Mouse (Mus musculus) lung, embryonic 14.5 days (tissue): ENCODE measurements around the gene Kpnb1. TPM values are rescaled to one million over a fixed set of nuclear protein-coding genes. Genes with fewer than 3 reads are reported as not detected.

Experiments
- ATAC-seq: fragments of 200-750 bp; cut with Nextera tagmentation; 2 replicates; pipeline ENCODE4 v1.8.0; 2017; ENCODE audit warnings: mild to moderate bottlenecking, moderate TSS enrichment, moderate library complexity; ENCODE audit not compliant: insufficient read depth
- DNase-seq: peaks from one replicate; pipeline ENCODE4 v3.0.0-alpha.2; 2015
- H3K27ac ChIP-seq: fragments of 300-500 bp; sonication (generic); 2 replicates; pipeline ENCODE4 v1.5.1; 2014; ENCODE audit warnings: low read depth, mild to moderate bottlenecking, moderate library complexity
- H3K27me3 ChIP-seq: fragments of 300-500 bp; sonication (generic); 2 replicates; pipeline ENCODE4 v1.6.1; 2014; ENCODE audit warnings: low read length, control low read depth; ENCODE audit not compliant: insufficient read depth
- H3K36me3 ChIP-seq: fragments of 300-500 bp; sonication (generic); 2 replicates; pipeline ENCODE4 v1.6.1; 2014; ENCODE audit warnings: control low read depth; ENCODE audit not compliant: insufficient read depth
- H3K4me1 ChIP-seq: fragments of 300-500 bp; sonication (generic); 2 replicates; pipeline ENCODE4 v1.6.1; 2014; ENCODE audit warnings: antibody characterized with exemption, control low read depth; ENCODE audit not compliant: insufficient read depth
- H3K4me2 ChIP-seq: fragments of 300-500 bp; sonication (generic); 2 replicates; pipeline ENCODE4 v1.6.1; 2014; ENCODE audit warnings: mild to moderate bottlenecking
- H3K4me3 ChIP-seq: fragments of 300-500 bp; sonication (generic); 2 replicates; pipeline ENCODE4 v1.5.1; 2014; ENCODE audit warnings: low read depth, low read length
- H3K9ac ChIP-seq: fragments of 300-500 bp; sonication (generic); 2 replicates; pipeline ENCODE4 v1.6.1; 2014
- H3K9me3 ChIP-seq: fragments of 300-500 bp; sonication (generic); 2 replicates; pipeline ENCODE4 v1.6.1; 2016; ENCODE audit warnings: low read depth, low read length, control low read depth
- CTCF ChIP-seq: IDR thresholded peaks from 2 replicates; pipeline ENCODE4 v1.5.1; 2016; ENCODE audit warnings: antibody characterized with exemption, low read depth
- WGBS: fragments of 180-500 bp; shearing (Covaris S2); extraction: QIAGEN DNeasy Blood & Tissue Kit; methylation state at CpG from one replicate; pipeline ENCODE4 v1.1.7; 2014; 5-methylcytosine and 5-hydroxymethylcytosine counted together
- polyA plus RNA-seq: library from polyadenylated mRNA; unstranded; fragments of >200 nt; fragmentation: Nextera tagmentation; extraction: Ambion mirVana; gene quantifications from 2 replicates; pipeline ENCODE4 v1.2.1, GENCODE M21; 2014

Kpnb1 gene
- polyA plus RNA-seq, 1 experiment from 2014 or later, result 83.4 TPM

GRCm38 (mm10) chr11:97186947-97187763 lies 526 bp downstream of the Kpnb1 start:
- Histone ChIP-seq H3K4me2 (peak overlapping the region; percentile 82), H3K4me1 (peaks cover 12% of the 10 kb centered on the region; the same call in 1 of the 2 replicates)
- peak; percentile 75 for ATAC-seq

GRCm38 (mm10) chr11:97185704-97186614 lies 1.7 kb downstream of the Kpnb1 start:
- peak overlapping the region; percentile 59 for H3K9ac ChIP-seq
- 44% methylated on average over 5 of the region's 5 CpGs for WGBS
- H3K36me3 ChIP-seq, result peaks cover 56% of the 10 kb centered on the region

More at GRCm38 (mm10) chr11:97186947-97187763, 526 bp downstream of the Kpnb1 start:
- Histone ChIP-seq H3K9me3 (no peaks in the 10 kb centered on the region), H3K36me3 (peaks cover 51% of the 10 kb centered on the region), H3K4me3 (peak overlapping the region; percentile 89), H3K9ac (peak overlapping the region; percentile 89), H3K27me3 (no peaks in the 10 kb centered on the region), H3K27ac (peak overlapping the region; percentile 93)
- under 1% methylated on average over 64 of the region's 74 CpGs for WGBS
- TF ChIP-seq CTCF, result peak; percentile 6; the same call in 1 of the 2 replicates
- DNase-seq, result peak; percentile 97

GRCm38 (mm10) chr11:97184875-97185274 lies 2.8 kb downstream of the Kpnb1 start:
- Histone ChIP-seq H3K4me2 (peak overlapping the region; percentile 20; the same call in 1 of the 2 replicates), H3K4me1 (peaks cover 12% of the 10 kb centered on the region; the same call in 1 of the 2 replicates), H3K36me3 (peaks cover 65% of the 10 kb centered on the region), H3K27ac (no peak overlapping the region), H3K9me3 (no peaks in the 10 kb centered on the region), H3K27me3 (no peaks in the 10 kb centered on the region), H3K9ac (no peak overlapping the region; the same call in 1 of the 2 replicates), H3K4me3 (no peak overlapping the region)
- DNase-seq, result peak; percentile 22
- no peak for TF ChIP-seq CTCF
- 66% methylated on average over 5 of the region's 5 CpGs for WGBS
- no peak for ATAC-seq

More at GRCm38 (mm10) chr11:97185704-97186614, 1.7 kb downstream of the Kpnb1 start:
- no peaks in the 10 kb centered on the region for H3K9me3 ChIP-seq
- ATAC-seq, result no peak
- no peaks in the 10 kb centered on the region for H3K27me3 ChIP-seq
- no peak overlapping the region for H3K27ac ChIP-seq
- H3K4me2 ChIP-seq, result peak overlapping the region; percentile 82
- peaks cover 12% of the 10 kb centered on the region; the same call in 1 of the 2 replicates for H3K4me1 ChIP-seq
- no peak for DNase-seq
- H3K4me3 ChIP-seq, result peak overlapping the region; percentile 89
- TF ChIP-seq CTCF, result no peak

- Histone ChIP-seq H3K27ac (no peak overlapping the region), H3K36me3 (peaks cover 89% of the 10 kb centered on the region), H3K9me3 (no peaks in the 10 kb centered on the region), H3K9ac (no peak overlapping the region), H3K4me1 (peaks cover 7% of the 10 kb centered on the region; the same call in 1 of the 2 replicates), H3K4me3 (no peak overlapping the region), H3K27me3 (no peaks in the 10 kb centered on the region), H3K4me2 (no peak overlapping the region)
- no peak for DNase-seq
- WGBS, result 86% methylated on average over 3 of the region's 3 CpGs
- no peak for ATAC-seq
- TF ChIP-seq CTCF, result no peak
Measured at GRCm38 (mm10) chr11:97182446-97182845, 5.2 kb downstream of the Kpnb1 start.

GRCm38 (mm10) chr11:97181061-97181460 lies 6.6 kb downstream of the Kpnb1 start:
- no peak overlapping the region for H3K4me2 ChIP-seq
- TF ChIP-seq CTCF, result no peak

GRCm38 (mm10) chr11:97178198-97178597 lies 9.5 kb downstream of the Kpnb1 start:
- Histone ChIP-seq H3K9ac (no peak overlapping the region), H3K4me2 (no peak overlapping the region), H3K27ac (no peak overlapping the region), H3K4me1 (no peaks in the 10 kb centered on the region), H3K9me3 (no peaks in the 10 kb centered on the region), H3K27me3 (no peaks in the 10 kb centered on the region), H3K36me3 (peaks cover 100% of the 10 kb centered on the region), H3K4me3 (no peak overlapping the region)
- WGBS, result 93% methylated on average over 2 of the region's 2 CpGs
- TF ChIP-seq CTCF, result no peak
- no peak for ATAC-seq
- DNase-seq, result no peak

More at GRCm38 (mm10) chr11:97181061-97181460, 6.6 kb downstream of the Kpnb1 start:
- Histone ChIP-seq H3K27me3 (no peaks in the 10 kb centered on the region), H3K9ac (no peak overlapping the region), H3K9me3 (no peaks in the 10 kb centered on the region), H3K4me1 (peaks cover 6% of the 10 kb centered on the region; the same call in 1 of the 2 replicates), H3K36me3 (peaks cover 99% of the 10 kb centered on the region), H3K4me3 (no peak overlapping the region), H3K27ac (no peak overlapping the region)
- ATAC-seq, result no peak
- 77% methylated on average over 5 of the region's 5 CpGs for WGBS
- no peak for DNase-seq

- Histone ChIP-seq H3K4me2 (no peak overlapping the region), H3K4me3 (no peak overlapping the region), H3K36me3 (peaks cover 100% of the 10 kb centered on the region), H3K4me1 (no peaks in the 10 kb centered on the region), H3K27me3 (no peaks in the 10 kb centered on the region), H3K27ac (no peak overlapping the region), H3K9me3 (no peaks in the 10 kb centered on the region), H3K9ac (no peak overlapping the region)
- TF ChIP-seq CTCF, result peak; percentile 69
- DNase-seq, result peak; percentile 83
- 41% methylated on average over 3 of the region's 3 CpGs for WGBS
- ATAC-seq, result no peak
Measured at GRCm38 (mm10) chr11:97176851-97177250, 10.8 kb downstream of the Kpnb1 start.
